Mouse (Mus musculus): ENCODE measurements at regions not wholly inside any gene's neighbourhood (a gene's known extent, or its start where the extent isn't known, plus 50 kb on each side); places are given as distances from the start of the nearest gene placed in this dataset.

GRCm38 (mm10) chr7:58310096-58310495 lies 345.9 kb upstream of the Atp10a start:
- Histone ChIP-seq H3K4me3 (ENCODE audit: low read length) (no peak overlapping the region), H3K27me3 (ENCODE audit: insufficient read depth, low read length) (no peaks in the 10 kb centered on the region), H3K9ac (replicated peaks; ENCODE audit: low read length) (no peak overlapping the region), H3K4me2 (replicated peaks; ENCODE audit: low read depth, low read length) (no peak overlapping the region), H3K4me1 (ENCODE audit: insufficient read depth, low read length) (no peaks in the 10 kb centered on the region), H3K36me3 (ENCODE audit: insufficient read depth, low read length) (no peaks in the 10 kb centered on the region), H3K27ac (ENCODE audit: low read length) (no peak overlapping the region), H3K9me3 (ENCODE audit: low read length) (no peaks in the 10 kb centered on the region)
- 83% methylated on average over 2 of the region's 2 CpGs for WGBS
- no peak for ATAC-seq (ENCODE audit: low FRiP score, low TSS enrichment)

GRCm38 (mm10) chr7:58322381-58322780 lies 333.6 kb upstream of the Atp10a start:
- Histone ChIP-seq H3K4me1 (ENCODE audit: insufficient read depth, low read length) (no peaks in the 10 kb centered on the region), H3K9me3 (ENCODE audit: low read length) (no peaks in the 10 kb centered on the region), H3K27ac (ENCODE audit: low read length) (no peak overlapping the region), H3K9ac (replicated peaks; ENCODE audit: low read length) (no peak overlapping the region), H3K36me3 (ENCODE audit: insufficient read depth, low read length) (no peaks in the 10 kb centered on the region), H3K4me3 (ENCODE audit: low read length) (no peak overlapping the region), H3K4me2 (replicated peaks; ENCODE audit: low read depth, low read length) (no peak overlapping the region), H3K27me3 (ENCODE audit: insufficient read depth, low read length) (no peaks in the 10 kb centered on the region)
- ATAC-seq (ENCODE audit: low FRiP score, low TSS enrichment), result no peak
- WGBS, result 10% methylated on average over 1 of the region's 1 CpGs

GRCm38 (mm10) chr7:58367384-58367783 lies 288.6 kb upstream of the Atp10a start:
- H3K4me2 ChIP-seq (replicated peaks; ENCODE audit: low read depth, low read length), result no peak overlapping the region
- H3K27me3 ChIP-seq (ENCODE audit: insufficient read depth, low read length), result no peaks in the 10 kb centered on the region
- H3K4me3 ChIP-seq (ENCODE audit: low read length), result no peak overlapping the region
- WGBS, result 80% methylated on average over 1 of the region's 1 CpGs
- H3K9ac ChIP-seq (replicated peaks; ENCODE audit: low read length), result no peak overlapping the region
- no peaks in the 10 kb centered on the region for H3K9me3 ChIP-seq (ENCODE audit: low read length)
- ATAC-seq (ENCODE audit: low FRiP score, low TSS enrichment), result no peak
- no peak overlapping the region for H3K27ac ChIP-seq (ENCODE audit: low read length)
- H3K36me3 ChIP-seq (ENCODE audit: insufficient read depth, low read length), result no peaks in the 10 kb centered on the region
- H3K4me1 ChIP-seq (ENCODE audit: insufficient read depth, low read length), result no peaks in the 10 kb centered on the region

GRCm38 (mm10) chr7:58383401-58383800 lies 272.6 kb upstream of the Atp10a start:
- Histone ChIP-seq H3K4me1 (ENCODE audit: insufficient read depth, low read length) (no peaks in the 10 kb centered on the region), H3K36me3 (ENCODE audit: insufficient read depth, low read length) (no peaks in the 10 kb centered on the region), H3K27me3 (ENCODE audit: insufficient read depth, low read length) (no peaks in the 10 kb centered on the region), H3K9ac (replicated peaks; ENCODE audit: low read length) (no peak overlapping the region), H3K9me3 (ENCODE audit: low read length) (no peaks in the 10 kb centered on the region), H3K27ac (ENCODE audit: low read length) (no peak overlapping the region), H3K4me2 (replicated peaks; ENCODE audit: low read depth, low read length) (no peak overlapping the region), H3K4me3 (ENCODE audit: low read length) (no peak overlapping the region)
- no peak for ATAC-seq (ENCODE audit: low FRiP score, low TSS enrichment)
- WGBS, result 62% methylated on average over 1 of the region's 1 CpGs

- Histone ChIP-seq H3K9ac (replicated peaks; ENCODE audit: low read length) (no peak overlapping the region), H3K9me3 (ENCODE audit: low read length) (no peaks in the 10 kb centered on the region), H3K27me3 (ENCODE audit: insufficient read depth, low read length) (no peaks in the 10 kb centered on the region), H3K27ac (ENCODE audit: low read length) (no peak overlapping the region), H3K4me3 (ENCODE audit: low read length) (no peak overlapping the region), H3K36me3 (ENCODE audit: insufficient read depth, low read length) (no peaks in the 10 kb centered on the region), H3K4me1 (ENCODE audit: insufficient read depth, low read length) (no peaks in the 10 kb centered on the region), H3K4me2 (replicated peaks; ENCODE audit: low read depth, low read length) (no peak overlapping the region)
- ATAC-seq (ENCODE audit: low FRiP score, low TSS enrichment), result no peak
- 54% methylated on average over 1 of the region's 1 CpGs for WGBS
These were observed 267.6 kb upstream of the Atp10a start for GRCm38 (mm10) chr7:58388326-58388725.

- Histone ChIP-seq H3K27ac (ENCODE audit: low read length) (no peak overlapping the region), H3K27me3 (ENCODE audit: insufficient read depth, low read length) (no peaks in the 10 kb centered on the region), H3K9ac (replicated peaks; ENCODE audit: low read length) (no peak overlapping the region), H3K36me3 (ENCODE audit: insufficient read depth, low read length) (no peaks in the 10 kb centered on the region), H3K4me1 (ENCODE audit: insufficient read depth, low read length) (no peaks in the 10 kb centered on the region), H3K9me3 (ENCODE audit: low read length) (no peaks in the 10 kb centered on the region), H3K4me3 (ENCODE audit: low read length) (no peak overlapping the region), H3K4me2 (replicated peaks; ENCODE audit: low read depth, low read length) (no peak overlapping the region)
- ATAC-seq (ENCODE audit: low FRiP score, low TSS enrichment), result no peak
- WGBS, result 76% methylated on average over 4 of the region's 4 CpGs
These were observed 263.4 kb upstream of the Atp10a start for GRCm38 (mm10) chr7:58392391-58393115.

- peak overlapping the region; percentile 65 for H3K4me3 ChIP-seq (ENCODE audit: low read length)
- ATAC-seq (ENCODE audit: low FRiP score, low TSS enrichment), result no peak
- 15% methylated on average over 6 of the region's 6 CpGs for WGBS
- no peaks in the 10 kb centered on the region for H3K36me3 ChIP-seq (ENCODE audit: insufficient read depth, low read length)
- no peak overlapping the region; the same call in 1 of the 2 replicates for H3K27ac ChIP-seq (ENCODE audit: low read length)
- H3K9me3 ChIP-seq (ENCODE audit: low read length), result no peaks in the 10 kb centered on the region
- H3K9ac ChIP-seq (replicated peaks; ENCODE audit: low read length), result peak overlapping the region; percentile 78
- peaks cover 3% of the 10 kb centered on the region for H3K4me1 ChIP-seq (ENCODE audit: insufficient read depth, low read length)
- peak overlapping the region; percentile 61 for H3K4me2 ChIP-seq (replicated peaks; ENCODE audit: low read depth, low read length)
- H3K27me3 ChIP-seq (ENCODE audit: insufficient read depth, low read length), result no peaks in the 10 kb centered on the region
These were observed 258.0 kb upstream of the Atp10a start for GRCm38 (mm10) chr7:58397992-58398391.

- no peak for ATAC-seq (ENCODE audit: low FRiP score, low TSS enrichment)
- peak overlapping the region; percentile 78 for H3K9ac ChIP-seq (replicated peaks; ENCODE audit: low read length)
- peak overlapping the region; percentile 61 for H3K4me2 ChIP-seq (replicated peaks; ENCODE audit: low read depth, low read length)
- peak overlapping the region; percentile 65 for H3K4me3 ChIP-seq (ENCODE audit: low read length)
- no peaks in the 10 kb centered on the region for H3K36me3 ChIP-seq (ENCODE audit: insufficient read depth, low read length)
- H3K9me3 ChIP-seq (ENCODE audit: low read length), result no peaks in the 10 kb centered on the region
- peaks cover 3% of the 10 kb centered on the region for H3K4me1 ChIP-seq (ENCODE audit: insufficient read depth, low read length)
- peak overlapping the region; percentile 93 for H3K27ac ChIP-seq (ENCODE audit: low read length)
- no peaks in the 10 kb centered on the region for H3K27me3 ChIP-seq (ENCODE audit: insufficient read depth, low read length)
- 1% methylated on average over 9 of the region's 9 CpGs for WGBS
These were observed 257.3 kb upstream of the Atp10a start for GRCm38 (mm10) chr7:58398558-58399144.

- ATAC-seq (ENCODE audit: low FRiP score, low TSS enrichment), result peak; percentile 99
- H3K4me2 ChIP-seq (replicated peaks; ENCODE audit: low read depth, low read length), result peak overlapping the region; percentile 61
- no peaks in the 10 kb centered on the region for H3K27me3 ChIP-seq (ENCODE audit: insufficient read depth, low read length)
- H3K4me1 ChIP-seq (ENCODE audit: insufficient read depth, low read length), result peaks cover 3% of the 10 kb centered on the region
- peak overlapping the region; percentile 93 for H3K27ac ChIP-seq (ENCODE audit: low read length)
- H3K9ac ChIP-seq (replicated peaks; ENCODE audit: low read length), result peak overlapping the region; percentile 78
- H3K36me3 ChIP-seq (ENCODE audit: insufficient read depth, low read length), result no peaks in the 10 kb centered on the region
- peak overlapping the region; percentile 65 for H3K4me3 ChIP-seq (ENCODE audit: low read length)
- under 1% methylated on average over 21 of the region's 21 CpGs for WGBS
- no peaks in the 10 kb centered on the region for H3K9me3 ChIP-seq (ENCODE audit: low read length)
These were observed 256.8 kb upstream of the Atp10a start for GRCm38 (mm10) chr7:58399145-58399604.

- Histone ChIP-seq H3K9me3 (ENCODE audit: low read length) (no peaks in the 10 kb centered on the region), H3K4me1 (ENCODE audit: insufficient read depth, low read length) (peaks cover 3% of the 10 kb centered on the region), H3K4me3 (ENCODE audit: low read length) (peak overlapping the region; percentile 65), H3K36me3 (ENCODE audit: insufficient read depth, low read length) (no peaks in the 10 kb centered on the region), H3K4me2 (replicated peaks; ENCODE audit: low read depth, low read length) (peak overlapping the region; percentile 61), H3K9ac (replicated peaks; ENCODE audit: low read length) (peak overlapping the region; percentile 71), H3K27me3 (ENCODE audit: insufficient read depth, low read length) (no peaks in the 10 kb centered on the region), H3K27ac (ENCODE audit: low read length) (peak overlapping the region; percentile 73; the same call in 1 of the 2 replicates)
- ATAC-seq (ENCODE audit: low FRiP score, low TSS enrichment), result no peak; the same call in 1 of the 2 replicates
- 30% methylated on average over 5 of the region's 5 CpGs for WGBS
These were observed 256.3 kb upstream of the Atp10a start for GRCm38 (mm10) chr7:58399651-58400050.
